In genomic region chr8:6125265-6125664, GRCm38 (mm10) we compare ENCODE assay signal across 35 mouse cellular contexts.
"Had no signal": no experiment of that assay in that cellular context is flagged by ENCODE, and none has a peak within 500 bp of the region (broad histone marks: within the 10 kb centered on the region; RNA-seq: fewer than 3 reads in every experiment).

No protein-coding gene starts in this region.

- H3K36me3 ChIP-seq: heart, embryonic 10.5 days; heart, embryonic 12.5 days; heart, embryonic 13.5 days; heart, embryonic 15.5 days; hindbrain, embryonic 10.5 days; hindbrain, embryonic 12.5 days; hindbrain, embryonic 13.5 days; hindbrain, embryonic 15.5 days; kidney, embryonic 15.5 days had no signal

- H3K4me1 ChIP-seq: heart, embryonic 10.5 days; heart, embryonic 12.5 days; heart, embryonic 13.5 days; heart, embryonic 15.5 days; hindbrain, embryonic 10.5 days; hindbrain, embryonic 12.5 days; hindbrain, embryonic 13.5 days; hindbrain, embryonic 15.5 days; kidney, embryonic 15.5 days had no signal

- H3K4me2 ChIP-seq: heart, embryonic 11.5 days; heart, embryonic 12.5 days; heart, embryonic 13.5 days; heart, embryonic 15.5 days; hindbrain, embryonic 12.5 days; hindbrain, embryonic 13.5 days; hindbrain, embryonic 14.5 days; hindbrain, embryonic 15.5 days; kidney, embryonic 15.5 days had no signal

- DNase-seq: heart, postnatal 10 days; heart, postnatal 14 days; heart, postnatal 36 days; heart, postnatal 4 days; kidney, adult 11 months; kidney, adult 18-20 months; kidney, adult 2 months; kidney, adult 8-10 months; kidney, adult 9 months; kidney, postnatal 10 days; kidney, postnatal 14 days; kidney, postnatal 25 days; kidney, postnatal 36 days; kidney, postnatal 4 days; layer of hippocampus, adult 9-11 months; layer of hippocampus, postnatal 36 days had no signal

- H3K9me3 ChIP-seq: heart, embryonic 10.5 days; heart, embryonic 12.5 days; heart, embryonic 13.5 days; heart, embryonic 15.5 days; hindbrain, embryonic 10.5 days; hindbrain, embryonic 12.5 days; hindbrain, embryonic 13.5 days; hindbrain, embryonic 15.5 days; kidney, embryonic 15.5 days had no signal

- H3K9ac ChIP-seq: heart, embryonic 12.5 days; heart, embryonic 13.5 days; heart, embryonic 15.5 days; hindbrain, embryonic 12.5 days; hindbrain, embryonic 13.5 days; hindbrain, embryonic 14.5 days; hindbrain, embryonic 15.5 days; kidney, embryonic 15.5 days had no signal

- H3K27ac ChIP-seq: heart, embryonic 10.5 days; heart, embryonic 13.5 days; heart, embryonic 15.5 days; hindbrain, embryonic 10.5 days; hindbrain, embryonic 12.5 days; hindbrain, embryonic 13.5 days; hindbrain, embryonic 14.5 days; hindbrain, embryonic 15.5 days; hindbrain, postnatal 0 days; kidney, embryonic 15.5 days; kidney, postnatal 0 days; layer of hippocampus, adult 2 months; left cerebral cortex, adult 2 months had no signal

- H3K4me3 ChIP-seq: heart, embryonic 10.5 days; heart, embryonic 12.5 days; heart, embryonic 13.5 days; heart, embryonic 15.5 days; hindbrain, embryonic 10.5 days; hindbrain, embryonic 12.5 days; hindbrain, embryonic 13.5 days; hindbrain, embryonic 15.5 days; kidney, embryonic 15.5 days; layer of hippocampus, adult 2 months; left cerebral cortex, adult 2 months had no signal

- H3K27me3 ChIP-seq: heart, embryonic 12.5 days; heart, embryonic 13.5 days; heart, embryonic 15.5 days; hindbrain, embryonic 12.5 days; hindbrain, embryonic 13.5 days; hindbrain, embryonic 15.5 days; kidney, embryonic 15.5 days had no signal

- ATAC-seq: hindbrain, embryonic 16.5 days; hindbrain, postnatal 0 days; inflammation-experienced regulatory T-cells, adult 6 months; intestine, embryonic 16.5 days; intestine, postnatal 0 days had no signal
